Mouse (Mus musculus) splenic B cell, adult 2 months (primary cell): ENCODE measurements at regions not wholly inside any gene's neighbourhood (a gene's known extent, or its start where the extent isn't known, plus 50 kb on each side); places are given as distances from the start of the nearest gene placed in this dataset.
A peak's percentile ranks its signal among the peaks of the same experiment; 100 is the strongest.
"Not testable (repeated sequence)": the region's sequence is repeated elsewhere in the genome, so short reads cannot be mapped to it uniquely, and the experiment has no call there.

Experiments
- DNase-seq: peaks from one replicate; pipeline ENCODE4 v3.0.0-alpha.2; 2011; ENCODE audit warnings: low read depth, low spot score
- H3K27me3 ChIP-seq: 2 replicates; pipeline ENCODE4 v1.6.1; 2012; ENCODE audit warnings: mild to moderate bottlenecking, low read length, moderate library complexity, mixed read lengths; ENCODE audit not compliant: control insufficient read depth, poor library complexity, insufficient read depth, severe bottlenecking
- H3K36me3 ChIP-seq: 2 replicates; pipeline ENCODE4 v1.6.1; 2012; ENCODE audit warnings: mild to moderate bottlenecking, low read length, moderate library complexity, mixed read lengths; ENCODE audit not compliant: control insufficient read depth, poor library complexity, insufficient read depth, severe bottlenecking

- not testable (repeated sequence) for DNase-seq, H3K36me3 ChIP-seq, H3K27me3 ChIP-seq
Observed at GRCm38 (mm10) chrX:19341231-19342007, 139.7 kb downstream of the Tex13c3 start.

- no peaks in the 10 kb centered on the region for H3K36me3 ChIP-seq
- no peak for DNase-seq
- no peaks in the 10 kb centered on the region for H3K27me3 ChIP-seq
Observed at GRCm38 (mm10) chrX:19313286-19313685, 167.8 kb downstream of the Tex13c3 start.

- Histone ChIP-seq H3K36me3 (no peaks in the 10 kb centered on the region), H3K27me3 (no peaks in the 10 kb centered on the region)
- no peak for DNase-seq
Observed at GRCm38 (mm10) chrX:19311809-19312559, 169.1 kb downstream of the Tex13c3 start.

GRCm38 (mm10) chrX:19311377-19311776 lies 169.7 kb downstream of the Tex13c3 start:
- H3K36me3 ChIP-seq: no peaks in the 10 kb centered on the region
- H3K27me3 ChIP-seq: no peaks in the 10 kb centered on the region
- no peak for DNase-seq

GRCm38 (mm10) chrX:19288171-19288570 lies 192.9 kb downstream of the Tex13c3 start:
- Histone ChIP-seq H3K36me3 (no peaks in the 10 kb centered on the region), H3K27me3 (no peaks in the 10 kb centered on the region)
- no peak for DNase-seq

- DNase-seq: no peak
- no peaks in the 10 kb centered on the region for H3K27me3 ChIP-seq
Observed at GRCm38 (mm10) chrX:19286431-19286830, 194.7 kb downstream of the Tex13c3 start.

GRCm38 (mm10) chrX:19285773-19286172 lies 195.3 kb downstream of the Tex13c3 start:
- no peaks in the 10 kb centered on the region for H3K36me3 ChIP-seq
- DNase-seq: no peak
- H3K27me3 ChIP-seq: no peaks in the 10 kb centered on the region

More at GRCm38 (mm10) chrX:19286431-19286830, 194.7 kb downstream of the Tex13c3 start:
- H3K36me3 ChIP-seq: no peaks in the 10 kb centered on the region

- Histone ChIP-seq H3K36me3 (no peaks in the 10 kb centered on the region), H3K27me3 (no peaks in the 10 kb centered on the region)
- DNase-seq: no peak
Observed at GRCm38 (mm10) chrX:19283078-19283477, 198.0 kb downstream of the Tex13c3 start.

GRCm38 (mm10) chrX:19264237-19264636 lies 216.9 kb downstream of the Tex13c3 start:
- Histone ChIP-seq H3K36me3 (no peaks in the 10 kb centered on the region), H3K27me3 (no peaks in the 10 kb centered on the region)
- DNase-seq: no peak

GRCm38 (mm10) chrX:19246777-19247619 lies 234.1 kb downstream of the Tex13c3 start:
- DNase-seq: no peak

GRCm38 (mm10) chrX:19237738-19238261 lies 243.3 kb downstream of the Tex13c3 start:
- H3K36me3 ChIP-seq: no peaks in the 10 kb centered on the region
- no peaks in the 10 kb centered on the region for H3K27me3 ChIP-seq
- peak; percentile 10 for DNase-seq

More at GRCm38 (mm10) chrX:19246777-19247619, 234.1 kb downstream of the Tex13c3 start:
- Histone ChIP-seq H3K36me3 (no peaks in the 10 kb centered on the region), H3K27me3 (no peaks in the 10 kb centered on the region)

GRCm38 (mm10) chrX:19237048-19237737 lies 243.9 kb downstream of the Tex13c3 start:
- H3K36me3 ChIP-seq: no peaks in the 10 kb centered on the region
- peak; percentile 0 for DNase-seq
- no peaks in the 10 kb centered on the region for H3K27me3 ChIP-seq

GRCm38 (mm10) chrX:19235449-19235848 lies 245.7 kb downstream of the Tex13c3 start:
- no peaks in the 10 kb centered on the region for H3K27me3 ChIP-seq
- DNase-seq: no peak
- H3K36me3 ChIP-seq: no peaks in the 10 kb centered on the region

- no peak for DNase-seq
- H3K36me3 ChIP-seq: no peaks in the 10 kb centered on the region
- no peaks in the 10 kb centered on the region for H3K27me3 ChIP-seq
Observed at GRCm38 (mm10) chrX:19231823-19232222, 249.3 kb downstream of the Tex13c3 start.
